Mouse (Mus musculus) limb, embryonic 11.5 days (tissue): ENCODE results near the gene Gm1123. TPM values are rescaled to one million over a fixed set of nuclear protein-coding genes. Genes with fewer than 3 reads are reported as not detected.

Experiments used
- ATAC-seq: fragments of 200-750 bp; cut with Nextera tagmentation; 2 replicates; pipeline ENCODE4 v1.8.0; 2017; ENCODE audit warnings: low read depth; ENCODE audit not compliant: insufficient number of reproducible peaks, low FRiP score, low TSS enrichment
- DNase-seq: peaks from one replicate; pipeline ENCODE4 v3.0.0-alpha.2; 2015; ENCODE audit warnings: low spot score
- H3K27ac ChIP-seq: fragments of 300-500 bp; sonication (generic); replicated peaks from 2 replicates; pipeline ENCODE4 v1.5.1; 2014; ENCODE audit warnings: low read depth, mild to moderate bottlenecking, low read length
- H3K27me3 ChIP-seq: fragments of 300-500 bp; sonication (generic); 2 replicates; pipeline ENCODE4 v1.6.1; 2014; ENCODE audit warnings: mild to moderate bottlenecking, low read length, mixed read lengths; ENCODE audit not compliant: control insufficient read depth, insufficient read depth
- H3K36me3 ChIP-seq: fragments of 300-500 bp; sonication (generic); 2 replicates; pipeline ENCODE4 v1.6.1; 2014; ENCODE audit warnings: mild to moderate bottlenecking, low read length, moderate library complexity, mixed read lengths; ENCODE audit not compliant: control insufficient read depth, insufficient read depth
- H3K4me1 ChIP-seq: fragments of 300-500 bp; sonication (generic); 2 replicates; pipeline ENCODE4 v1.6.1; 2014; ENCODE audit warnings: low read length, mixed read lengths; ENCODE audit not compliant: control insufficient read depth, insufficient read depth
- H3K4me2 ChIP-seq: fragments of 300-500 bp; sonication (generic); 2 replicates; pipeline ENCODE4 v1.6.1; 2014; ENCODE audit warnings: low read depth, mild to moderate bottlenecking, moderate library complexity; ENCODE audit not compliant: severe bottlenecking
- H3K4me3 ChIP-seq: fragments of 300-500 bp; sonication (generic); 2 replicates; pipeline ENCODE4 v1.5.1; 2014; ENCODE audit warnings: low read depth, low read length
- H3K9ac ChIP-seq: fragments of 300-500 bp; sonication (generic); 2 replicates; pipeline ENCODE4 v1.6.1; 2014; ENCODE audit warnings: mild to moderate bottlenecking, low read length
- H3K9me3 ChIP-seq: fragments of 300-500 bp; sonication (generic); 2 replicates; pipeline ENCODE4 v1.6.1; 2016; ENCODE audit warnings: low read length; ENCODE audit not compliant: control insufficient read depth
- WGBS: fragments of 180-500 bp; shearing (Covaris S2); extraction: QIAGEN DNeasy Blood & Tissue Kit; methylation state at CpG from one replicate; pipeline ENCODE4 v1.1.7; 2014; 5-methylcytosine and 5-hydroxymethylcytosine counted together
- polyA plus RNA-seq: library from polyadenylated mRNA; unstranded; fragments of >200 nt; fragmentation: Nextera tagmentation; extraction: Ambion mirVana; gene quantifications from 2 replicates; pipeline ENCODE4 v1.2.1, GENCODE M21; 2014

The Gm1123 gene
- polyA plus RNA-seq, 1 experiment from 2014 or later, result not detected

DNA sequence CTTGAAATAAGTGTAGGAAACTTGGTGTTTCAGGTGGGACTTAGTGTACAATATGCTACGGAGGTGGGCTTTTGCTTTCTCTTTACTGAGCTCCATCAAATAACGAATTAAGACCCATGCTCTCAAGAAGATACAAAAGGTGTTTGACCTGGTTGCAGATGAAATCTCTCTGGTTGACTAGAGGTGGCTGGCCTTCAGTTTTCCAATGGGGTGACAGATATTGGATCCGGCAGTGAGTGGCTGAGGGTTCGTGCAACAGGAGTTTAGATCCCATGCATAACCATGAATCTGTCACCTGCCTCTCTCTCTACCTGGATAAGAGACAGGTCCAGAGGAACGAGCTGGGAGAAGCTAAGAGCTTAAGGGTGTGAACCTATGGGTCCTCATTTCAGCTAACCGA lies 76.9 kb downstream of the Gm1123 start:
- no peaks in the 10 kb centered on the region for H3K36me3 ChIP-seq
- H3K9me3 ChIP-seq, result no peaks in the 10 kb centered on the region
- ATAC-seq, result no peak
- H3K9ac ChIP-seq, result no peak overlapping the region
- H3K4me2 ChIP-seq, result no peak overlapping the region
- WGBS, result 3% methylated on average over 6 of the region's 6 CpGs
- H3K4me3 ChIP-seq, result no peak overlapping the region
- peak; percentile 52 for DNase-seq
- peaks cover 24% of the 10 kb centered on the region for H3K4me1 ChIP-seq
- H3K27ac ChIP-seq, result no peak overlapping the region
- peaks cover 83% of the 10 kb centered on the region for H3K27me3 ChIP-seq

DNA sequence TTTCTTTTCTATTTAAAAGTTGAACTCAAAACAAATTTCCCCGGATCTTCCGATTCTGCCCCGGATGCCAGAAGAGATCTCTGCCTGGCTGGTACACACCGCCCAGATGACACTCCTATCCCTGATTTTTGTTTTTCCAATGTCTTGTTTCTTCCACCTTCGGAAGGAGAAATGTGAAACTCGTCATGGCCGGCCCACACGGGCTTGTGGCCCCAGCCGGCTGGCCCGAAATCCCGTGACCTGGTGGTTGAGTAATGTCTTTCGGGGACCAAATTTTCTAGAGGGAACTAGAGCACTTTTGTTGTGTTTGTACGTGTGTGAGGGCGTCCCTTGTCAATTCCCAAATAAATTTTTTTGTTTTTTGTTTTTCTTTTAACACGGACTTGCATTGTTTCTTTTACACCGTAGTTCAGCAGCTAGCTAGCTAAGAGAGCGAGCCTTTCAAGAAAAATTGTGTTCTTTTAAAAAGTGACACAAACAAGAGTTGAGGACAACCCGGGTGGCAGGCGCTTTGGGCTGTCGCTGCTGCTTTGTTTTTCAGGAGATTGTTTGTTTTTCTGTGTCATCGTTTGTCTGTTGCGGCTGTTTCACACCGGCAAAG lies 77.7 kb downstream of the Gm1123 start:
- H3K9ac ChIP-seq, result no peak overlapping the region
- no peak overlapping the region for H3K4me2 ChIP-seq
- H3K27me3 ChIP-seq, result peaks cover 83% of the 10 kb centered on the region
- H3K9me3 ChIP-seq, result no peaks in the 10 kb centered on the region
- DNase-seq, result peak; percentile 68
- ATAC-seq, result no peak
- under 1% methylated on average over 23 of the region's 23 CpGs for WGBS
- H3K27ac ChIP-seq, result no peak overlapping the region
- H3K4me3 ChIP-seq, result no peak overlapping the region
- peaks cover 24% of the 10 kb centered on the region for H3K4me1 ChIP-seq
- no peaks in the 10 kb centered on the region for H3K36me3 ChIP-seq

Other genes with a start within 250 kb of the Gm1123 start
- gene Prr23a1, start 193.2 kb downstream of the Gm1123 start, polyA plus RNA-seq, result not detected in 2 replicates
- gene Prr23a2, start 179.2 kb downstream of the Gm1123 start, polyA plus RNA-seq, result not detected in 2 replicates
- gene Prr23a3, start 170.9 kb downstream of the Gm1123 start, polyA plus RNA-seq, result 0.13 TPM in 1 of 2 replicates, not detected in the other
- not detected in 2 replicates for gene 7420426K07Rik, start 132.6 kb downstream of the Gm1123 start, polyA plus RNA-seq
- gene Foxl2, start 80.4 kb downstream of the Gm1123 start, polyA plus RNA-seq, result not detected in 2 replicates
- 58.5 TPM in 2 replicates for gene Faim, start 49.3 kb downstream of the Gm1123 start, polyA plus RNA-seq
- 0.41 and 0.51 TPM in 2 replicates for gene Pik3cb, start 104.9 kb upstream of the Gm1123 start, polyA plus RNA-seq
- not detected in 2 replicates for gene Faiml, start 201.5 kb upstream of the Gm1123 start, polyA plus RNA-seq
- 46.5 and 47.0 TPM in 2 replicates for gene Cep70, start 207.7 kb upstream of the Gm1123 start, polyA plus RNA-seq